Mouse (Mus musculus) forebrain, embryonic 14.5 days (tissue): ENCODE measurements around the gene Gtf2ird2. TPM values are rescaled to one million over a fixed set of nuclear protein-coding genes. Genes with fewer than 3 reads are reported as not detected.

Experiments used
- ATAC-seq: fragments of 200-750 bp; cut with Nextera tagmentation; 2 replicates; pipeline ENCODE4 v1.8.0; 2017; ENCODE audit warnings: mild to moderate bottlenecking, moderate library complexity
- DNase-seq: peaks from one replicate; pipeline ENCODE4 v3.0.0-alpha.2; 2015; ENCODE audit warnings: low spot score
- H3K27ac ChIP-seq: fragments of 300-500 bp; sonication (generic); 2 replicates; pipeline ENCODE4 v1.5.1; 2014; ENCODE audit warnings: low read depth, mild to moderate bottlenecking, control low read depth, low read length, moderate library complexity
- H3K27me3 ChIP-seq: fragments of 300-500 bp; sonication (generic); replicated peaks from 2 replicates; pipeline ENCODE4 v1.6.1; 2014; ENCODE audit warnings: low read length, control low read depth, mixed read lengths; ENCODE audit not compliant: control insufficient read depth, insufficient read depth
- H3K36me3 ChIP-seq: fragments of 300-500 bp; sonication (generic); 2 replicates; pipeline ENCODE4 v1.6.1; 2014; ENCODE audit warnings: low read length, control low read depth; ENCODE audit not compliant: control insufficient read depth, insufficient read depth
- H3K4me1 ChIP-seq: fragments of 300-500 bp; sonication (generic); 2 replicates; pipeline ENCODE4 v1.6.1; 2014; ENCODE audit warnings: antibody characterized with exemption, low read length, control low read depth; ENCODE audit not compliant: control insufficient read depth, insufficient read depth
- H3K4me2 ChIP-seq: fragments of 300-500 bp; sonication (generic); 2 replicates; pipeline ENCODE4 v1.6.1; 2014; ENCODE audit warnings: mild to moderate bottlenecking, control low read depth, low read length
- H3K4me3 ChIP-seq: fragments of 300-500 bp; sonication (generic); 2 replicates; pipeline ENCODE4 v1.5.1; 2014; ENCODE audit warnings: low read depth, low read length, control low read depth
- H3K9ac ChIP-seq: fragments of 300-500 bp; sonication (generic); 2 replicates; pipeline ENCODE4 v1.6.1; 2014; ENCODE audit warnings: mild to moderate bottlenecking, low read length, control low read depth, moderate library complexity
- H3K9me3 ChIP-seq: fragments of 300-500 bp; sonication (generic); replicated peaks from 2 replicates; pipeline ENCODE4 v1.6.1; 2016; ENCODE audit warnings: low read length, control low read depth, mixed read lengths; ENCODE audit not compliant: control insufficient read depth
- WGBS: fragments of 180-500 bp; shearing (Covaris S2); extraction: QIAGEN DNeasy Blood & Tissue Kit; methylation state at CpG from one replicate; pipeline ENCODE4 v1.1.7; 2014; 5-methylcytosine and 5-hydroxymethylcytosine counted together
- polyA plus RNA-seq: library from polyadenylated mRNA; unstranded; fragments of >200 nt; fragmentation: Nextera tagmentation; extraction: Ambion mirVana; gene quantifications from 2 replicates; pipeline ENCODE4 v1.2.1, GENCODE M21; 2014

Gtf2ird2 gene
- polyA plus RNA-seq, 1 experiment from 2014 or later: 5.7 TPM

DNA sequence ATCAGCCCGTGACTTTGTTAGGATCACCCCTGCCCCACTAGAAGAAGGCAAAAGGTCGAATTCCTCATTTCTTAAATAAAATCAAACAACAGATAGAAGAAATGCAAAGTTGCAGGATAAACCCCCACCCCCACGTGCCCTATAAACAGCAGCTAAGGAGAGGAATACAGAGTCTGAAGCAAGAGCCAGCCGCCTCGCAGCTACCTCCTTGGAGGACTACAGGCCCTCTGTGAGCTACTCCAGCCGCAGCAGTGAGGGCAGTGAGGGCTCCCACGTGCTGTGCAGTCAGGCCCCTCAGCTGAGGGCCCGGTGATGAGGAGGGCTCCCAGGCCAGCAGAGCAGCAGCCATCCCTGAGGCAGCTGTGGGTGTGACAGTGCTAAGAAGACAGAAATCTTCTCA, 89.9 kb downstream of the Gtf2ird2 start:
- Histone ChIP-seq H3K27ac (no peak overlapping the region), H3K4me1 (no peaks in the 10 kb centered on the region), H3K4me3 (no peak overlapping the region), H3K9me3 (no peaks in the 10 kb centered on the region), H3K27me3 (no peaks in the 10 kb centered on the region), H3K4me2 (no peak overlapping the region), H3K9ac (no peak overlapping the region), H3K36me3 (peaks cover 93% of the 10 kb centered on the region)
- no peak for ATAC-seq
- WGBS: 90% methylated on average over 8 of the region's 8 CpGs
- DNase-seq: no peak

Other genes starting within 250 kb of the Gtf2ird2 start
- gene Castor2, start 84.3 kb upstream of the Gtf2ird2 start, polyA plus RNA-seq: 21.9 and 23.1 TPM in 2 replicates
- 20.1 and 20.4 TPM in 2 replicates for gene Rcc1l, start 7.2 kb upstream of the Gtf2ird2 start, polyA plus RNA-seq
- 2.2 and 2.7 TPM in 2 replicates for gene Ncf1, start 45.6 kb downstream of the Gtf2ird2 start, polyA plus RNA-seq
- gene Gtf2i, start 130.7 kb downstream of the Gtf2ird2 start, polyA plus RNA-seq: 111 and 122 TPM in 2 replicates